Mouse (Mus musculus) monocyte, adult 2 months (primary cell): ENCODE results near the gene Nat9.

Source experiments
- DNase-seq, 2 experiments: peaks; one replicate each; pipeline ENCODE4 v3.0.0; 2022; ENCODE audit warnings: low spot score in 2 of 2, low read depth in 1 of 2

The Nat9 gene

DNA sequence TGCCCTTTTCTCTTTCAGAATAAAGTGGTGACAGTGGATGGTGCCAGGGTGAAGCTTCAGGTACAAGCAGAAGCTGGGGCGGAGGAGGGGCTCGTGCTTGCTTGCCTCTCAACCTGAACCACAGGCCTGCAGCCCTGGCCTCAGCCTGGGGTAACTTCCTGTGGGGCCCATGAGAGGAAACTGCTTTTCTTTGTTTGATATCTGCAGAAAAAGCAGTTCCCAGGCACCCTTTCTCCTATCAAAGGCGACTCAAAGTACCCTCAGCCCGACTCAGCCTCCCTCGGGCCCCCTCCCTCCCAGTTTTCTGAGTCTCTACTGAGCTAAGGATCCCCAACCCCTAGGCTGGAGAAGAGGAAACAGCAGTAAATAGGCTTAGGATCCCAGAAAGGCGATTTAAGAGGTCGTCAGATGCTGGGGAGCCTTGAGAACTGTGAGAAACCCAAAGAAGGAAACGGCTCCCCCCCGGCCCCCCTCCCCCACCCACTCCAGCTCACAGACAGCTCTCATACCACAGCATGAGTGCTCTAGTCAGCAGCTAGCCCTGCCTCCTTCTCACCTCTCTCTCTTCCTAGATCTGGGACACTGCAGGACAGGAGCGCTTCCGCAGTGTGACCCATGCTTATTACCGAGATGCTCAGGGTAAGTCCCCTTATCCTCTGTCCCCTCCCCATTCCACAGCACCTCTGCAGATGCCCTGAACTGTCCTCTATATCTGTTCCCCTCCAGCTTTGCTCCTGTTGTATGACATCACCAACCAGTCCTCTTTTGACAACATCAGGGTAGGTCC, 29.5 kb downstream of the Nat9 start:
- no peak for DNase-seq

DNA sequence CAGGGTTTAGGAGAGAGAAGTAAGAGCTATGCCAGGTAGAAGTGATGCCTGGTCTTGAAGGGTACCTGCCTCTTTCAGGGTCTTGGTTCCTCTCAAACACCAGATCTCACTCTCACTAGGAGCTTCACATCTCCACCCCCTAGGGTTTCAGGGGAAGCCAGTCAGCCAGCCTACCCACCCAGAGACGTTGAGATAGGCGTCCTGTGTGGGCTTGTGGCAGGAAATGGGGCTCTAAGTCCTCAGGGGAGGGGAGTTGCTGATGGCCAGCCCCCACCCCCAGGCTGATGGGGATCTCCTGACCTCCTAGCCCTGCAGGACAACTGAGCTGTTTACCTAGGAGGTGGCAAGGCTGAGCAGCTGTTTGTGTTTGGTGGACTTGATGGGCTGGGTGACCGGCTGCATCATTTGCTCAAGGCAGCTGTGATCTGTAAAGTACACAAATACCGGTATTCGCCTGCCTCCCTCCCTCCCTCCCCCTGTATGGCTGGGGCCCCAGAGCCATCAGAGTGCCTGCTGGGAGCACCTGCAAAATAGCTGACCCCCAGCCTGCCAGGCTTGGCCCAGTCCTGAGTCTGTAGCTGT, 32.5 kb downstream of the Nat9 start:
- no peak for DNase-seq

DNA sequence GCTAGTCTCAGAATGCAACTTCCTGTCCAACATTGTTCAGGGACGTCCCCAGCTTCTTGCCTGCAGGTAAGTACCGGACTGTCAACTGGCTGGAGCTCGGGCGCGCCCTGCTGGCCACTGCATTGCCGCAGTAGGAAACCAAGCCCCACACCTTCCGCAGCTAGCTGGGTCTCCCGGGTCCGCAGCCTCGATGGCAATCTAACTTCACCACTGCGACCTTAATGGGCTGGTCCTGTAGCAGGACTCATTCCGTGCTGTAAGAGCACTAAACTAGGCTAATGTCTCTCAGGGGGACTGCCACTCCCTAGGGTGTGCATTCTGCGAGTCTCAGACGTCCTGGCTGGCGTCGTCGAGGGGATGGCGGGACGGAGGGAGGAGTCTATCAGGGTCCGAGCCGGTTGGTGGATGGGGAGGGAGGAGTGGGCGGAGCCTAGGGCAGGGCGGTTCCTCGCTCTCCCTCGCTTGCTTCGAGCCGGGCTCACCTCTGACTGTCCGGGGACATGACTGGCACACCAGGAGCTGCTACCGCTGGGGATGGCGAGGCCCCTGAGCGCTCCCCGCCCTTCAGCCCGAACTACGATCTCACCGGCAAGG, 33.9 kb downstream of the Nat9 start:
- peak in 1 of 2 experiments; percentile 70 for DNase-seq

DNA sequence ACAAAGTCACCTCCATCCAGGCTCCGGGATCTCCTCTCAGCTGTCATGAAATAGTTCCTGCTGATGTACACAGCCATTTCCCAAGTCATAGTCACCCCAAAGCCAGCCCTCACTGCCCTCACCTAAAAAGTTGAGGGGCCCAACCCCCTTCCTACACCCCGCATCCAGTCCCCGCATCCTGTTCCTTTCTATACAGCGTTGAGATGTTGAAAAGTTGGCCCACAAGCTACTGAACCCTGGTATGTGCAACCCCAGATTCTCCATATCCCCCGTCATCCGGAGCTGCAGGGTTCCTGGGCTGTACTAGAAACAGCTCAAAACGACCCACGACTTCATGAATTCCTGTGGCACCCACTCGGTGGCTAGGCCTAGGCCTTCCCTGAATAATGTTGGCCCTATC, 34.6 kb downstream of the Nat9 start:
- DNase-seq = no peak

DNA sequence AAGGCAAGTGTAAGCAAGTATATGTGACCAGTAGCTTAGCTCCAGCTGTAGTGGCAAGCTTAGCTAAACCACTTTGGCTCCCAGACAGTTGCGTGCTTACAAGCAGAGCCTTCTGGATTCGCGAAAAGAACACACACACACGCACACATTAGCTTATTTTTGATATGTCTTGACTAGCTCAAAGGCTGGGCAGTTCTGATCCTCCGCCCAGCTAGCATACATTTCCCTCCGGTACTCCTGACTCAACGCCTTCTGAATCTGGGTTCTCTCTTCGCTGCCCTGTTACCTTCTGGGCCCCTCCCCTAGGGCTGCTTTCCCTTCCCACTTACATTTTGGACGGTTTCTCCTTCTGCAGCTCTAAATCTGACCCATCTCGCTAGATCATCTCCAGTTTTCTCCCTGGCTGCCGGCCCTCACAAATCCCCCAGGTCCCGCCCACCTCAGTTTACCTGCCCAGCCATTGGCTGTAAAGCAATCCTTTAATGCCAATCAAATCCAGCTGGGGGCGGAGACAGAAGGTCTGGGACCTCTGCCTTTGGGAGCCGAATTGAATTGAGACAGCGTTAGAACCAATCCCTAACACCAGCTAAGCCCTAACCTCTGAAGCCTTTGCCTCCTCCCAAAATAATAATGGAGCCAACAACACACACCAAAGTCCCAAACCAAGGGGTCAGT, 35.8 kb downstream of the Nat9 start:
- no peak for DNase-seq

DNA sequence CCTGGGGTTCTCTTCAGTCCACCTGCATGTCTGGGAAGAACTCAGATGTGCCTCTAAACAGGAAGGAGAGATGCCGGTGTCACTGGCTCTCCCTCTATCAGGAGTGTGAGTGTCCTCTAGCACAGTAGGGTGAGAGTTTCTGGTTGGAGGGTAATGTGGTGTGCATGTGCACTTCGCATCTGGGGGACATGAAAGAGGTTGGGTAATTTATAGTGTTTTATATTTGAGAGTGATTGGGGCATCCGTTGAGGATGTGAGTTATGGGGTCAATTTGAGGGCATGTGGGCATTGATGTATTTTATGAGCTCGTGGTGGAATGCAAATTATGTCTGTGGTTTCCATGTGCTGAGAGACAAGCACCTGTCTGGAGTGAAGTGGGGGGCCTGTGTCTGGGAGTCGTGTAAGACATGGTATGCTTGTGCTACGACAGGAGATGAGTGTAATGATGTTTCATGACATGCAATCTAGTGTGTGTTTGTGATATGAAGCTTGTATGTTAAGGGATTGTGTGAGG, 36.9 kb downstream of the Nat9 start:
- DNase-seq = no peak

DNA sequence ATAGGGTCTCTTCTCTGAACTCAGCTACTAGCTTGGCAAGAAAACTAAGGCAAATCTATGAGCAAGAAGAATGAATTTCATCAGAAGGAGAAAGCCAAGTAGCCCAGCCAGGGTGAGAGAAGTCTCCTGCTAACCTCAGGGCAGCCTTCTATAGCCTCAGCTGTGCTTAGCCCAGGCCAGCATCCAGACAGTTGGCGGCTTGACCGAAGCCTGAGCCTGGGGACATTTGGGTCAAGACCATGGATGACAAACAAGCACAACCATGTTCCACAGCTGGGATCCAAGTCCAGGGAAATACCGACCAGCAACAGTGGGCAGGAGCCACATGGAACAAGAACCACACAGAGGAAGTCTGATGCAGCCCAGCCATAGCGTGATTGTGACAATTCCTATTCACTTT, 39.8 kb downstream of the Nat9 start:
- DNase-seq = no peak

DNA sequence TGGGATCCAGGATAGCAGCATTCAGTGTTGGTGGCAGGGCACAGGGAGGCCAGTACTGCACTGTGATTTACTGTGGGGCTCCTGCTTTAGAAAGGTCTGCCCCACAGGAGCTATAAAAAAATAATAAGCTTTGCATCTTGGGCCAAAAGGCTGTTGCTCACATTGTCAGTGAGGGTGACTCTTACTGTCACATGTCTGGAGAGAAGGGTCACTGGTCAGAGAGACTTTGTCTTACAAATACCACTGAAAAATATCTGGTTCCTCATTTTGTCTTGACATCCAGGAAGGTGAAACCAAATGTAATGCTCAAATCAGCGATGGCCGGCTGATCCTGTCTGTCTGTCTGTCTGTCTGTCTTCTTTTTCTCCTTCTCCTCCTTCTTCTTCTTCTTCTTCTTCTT, 45.7 kb downstream of the Nat9 start:
- no peak for DNase-seq

DNA sequence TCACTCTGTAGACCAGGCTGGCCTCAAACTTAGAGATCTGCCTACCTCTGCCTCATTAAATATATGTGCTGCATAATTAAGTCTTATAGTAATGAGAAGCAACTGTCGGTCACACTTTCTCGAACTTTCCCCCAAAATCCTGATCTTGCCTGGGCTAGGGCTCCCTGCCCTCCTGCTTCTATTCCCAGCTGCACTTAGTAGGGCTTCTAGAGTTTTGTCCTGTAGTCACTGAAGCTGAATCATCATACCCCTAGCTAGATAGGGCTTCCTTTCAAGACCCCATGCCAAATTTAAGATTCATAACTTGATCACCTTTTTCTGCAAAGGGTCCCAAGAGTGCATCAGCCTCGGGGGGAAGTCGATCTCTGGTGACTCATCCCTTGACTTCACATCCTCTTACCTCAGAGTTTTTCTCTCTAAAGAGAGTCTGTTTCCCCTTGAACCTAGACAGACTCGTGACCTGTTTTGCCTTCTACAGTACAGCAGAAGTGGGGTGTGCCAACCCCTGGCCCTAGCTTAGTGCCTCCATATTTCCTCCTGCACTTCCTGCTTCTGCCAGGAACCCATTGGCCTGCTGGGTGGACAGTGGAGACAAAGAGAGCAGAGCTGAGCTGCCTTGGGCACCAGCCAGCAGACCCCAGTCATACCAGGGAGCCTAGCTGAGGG, 48.9 kb downstream of the Nat9 start:
- DNase-seq = peak; percentile 33 to 54

DNA sequence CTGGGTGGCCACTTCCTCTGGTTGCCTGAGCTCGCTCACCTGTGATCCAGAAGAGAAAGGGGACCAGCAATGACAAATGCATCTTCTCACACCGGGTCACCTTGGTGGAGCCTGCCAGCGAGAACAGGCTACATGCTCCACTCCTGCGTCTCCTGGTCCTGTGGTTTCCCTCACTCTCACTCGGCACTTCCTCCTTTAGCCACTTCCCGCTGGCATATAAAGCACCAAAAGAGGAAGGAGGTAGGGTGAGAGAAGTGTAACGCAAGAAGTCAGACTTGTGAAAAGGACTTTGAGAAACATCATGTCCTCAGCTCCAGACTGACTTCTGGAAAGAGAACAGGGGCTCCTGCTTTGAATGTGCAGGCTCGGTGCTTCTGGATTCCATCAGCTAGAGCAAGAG, 53.9 kb downstream of the Nat9 start, which contains the start of gene Cd300lf:
Gene Cd300lf, minus strand, starts transcription at position 193 of the 400 bp plus-strand sequence.
- peak; percentile 58 to 65 for DNase-seq
